Mouse (Mus musculus) limb, embryonic 11.5 days (tissue): ENCODE measurements around the gene Ralgapa1. TPM values are rescaled to one million over a fixed set of nuclear protein-coding genes. Genes with fewer than 3 reads are reported as not detected.

Experiments
- ATAC-seq: fragments of 200-750 bp; cut with Nextera tagmentation; 2 replicates; pipeline ENCODE4 v1.8.0; 2017; ENCODE audit warnings: low read depth; ENCODE audit not compliant: insufficient number of reproducible peaks, low FRiP score, low TSS enrichment
- DNase-seq: peaks from one replicate; pipeline ENCODE4 v3.0.0-alpha.2; 2015; ENCODE audit warnings: low spot score
- H3K27ac ChIP-seq: fragments of 300-500 bp; sonication (generic); replicated peaks from 2 replicates; pipeline ENCODE4 v1.5.1; 2014; ENCODE audit warnings: low read depth, mild to moderate bottlenecking, low read length
- H3K27me3 ChIP-seq: fragments of 300-500 bp; sonication (generic); 2 replicates; pipeline ENCODE4 v1.6.1; 2014; ENCODE audit warnings: mild to moderate bottlenecking, low read length, mixed read lengths; ENCODE audit not compliant: control insufficient read depth, insufficient read depth
- H3K36me3 ChIP-seq: fragments of 300-500 bp; sonication (generic); 2 replicates; pipeline ENCODE4 v1.6.1; 2014; ENCODE audit warnings: mild to moderate bottlenecking, low read length, moderate library complexity, mixed read lengths; ENCODE audit not compliant: control insufficient read depth, insufficient read depth
- H3K4me1 ChIP-seq: fragments of 300-500 bp; sonication (generic); 2 replicates; pipeline ENCODE4 v1.6.1; 2014; ENCODE audit warnings: low read length, mixed read lengths; ENCODE audit not compliant: control insufficient read depth, insufficient read depth
- H3K4me2 ChIP-seq: fragments of 300-500 bp; sonication (generic); 2 replicates; pipeline ENCODE4 v1.6.1; 2014; ENCODE audit warnings: low read depth, mild to moderate bottlenecking, moderate library complexity; ENCODE audit not compliant: severe bottlenecking
- H3K4me3 ChIP-seq: fragments of 300-500 bp; sonication (generic); 2 replicates; pipeline ENCODE4 v1.5.1; 2014; ENCODE audit warnings: low read depth, low read length
- H3K9ac ChIP-seq: fragments of 300-500 bp; sonication (generic); 2 replicates; pipeline ENCODE4 v1.6.1; 2014; ENCODE audit warnings: mild to moderate bottlenecking, low read length
- H3K9me3 ChIP-seq: fragments of 300-500 bp; sonication (generic); 2 replicates; pipeline ENCODE4 v1.6.1; 2016; ENCODE audit warnings: low read length; ENCODE audit not compliant: control insufficient read depth
- WGBS: fragments of 180-500 bp; shearing (Covaris S2); extraction: QIAGEN DNeasy Blood & Tissue Kit; methylation state at CpG from one replicate; pipeline ENCODE4 v1.1.7; 2014; 5-methylcytosine and 5-hydroxymethylcytosine counted together
- polyA plus RNA-seq: library from polyadenylated mRNA; unstranded; fragments of >200 nt; fragmentation: Nextera tagmentation; extraction: Ambion mirVana; gene quantifications from 2 replicates; pipeline ENCODE4 v1.2.1, GENCODE M21; 2014

Gene Ralgapa1
- polyA plus RNA-seq = 15.5 and 15.7 TPM in 2 replicates

- Histone ChIP-seq H3K4me1 (no peaks in the 10 kb centered on the region), H3K36me3 (no peaks in the 10 kb centered on the region), H3K4me3 (peak within 1 kb of the TSS; percentile 72), H3K9ac (peak within 1 kb of the TSS; percentile 88), H3K9me3 (no peaks in the 10 kb centered on the region), H3K27ac (peak within 1 kb of the TSS; percentile 84), H3K4me2 (peak within 1 kb of the TSS; percentile 75), H3K27me3 (no peaks in the 10 kb centered on the region)
- ATAC-seq (peak; percentile 93), DNase-seq (peak; percentile 96)
- WGBS = under 1% methylated on average over 75 of the region's 78 CpGs
Observed at GRCm38 (mm10) chr12:55820661-55821314, at the start of gene Ralgapa1. Ralgapa1 (minus strand) TSS chr12:55821167.

- WGBS = 91% methylated on average over 5 of the region's 5 CpGs
- no peak for ATAC-seq
- Histone ChIP-seq H3K4me3 (no peak overlapping the region), H3K36me3 (peaks cover 14% of the 10 kb centered on the region; the same call in 1 of the 2 replicates), H3K9ac (no peak overlapping the region), H3K4me2 (no peak overlapping the region), H3K9me3 (no peaks in the 10 kb centered on the region), H3K27ac (no peak overlapping the region), H3K27me3 (no peaks in the 10 kb centered on the region), H3K4me1 (no peaks in the 10 kb centered on the region)
- no peak for DNase-seq
Observed at GRCm38 (mm10) chr12:55869622-55870322, 48.8 kb upstream of the Ralgapa1 start.

- Histone ChIP-seq H3K9ac (no peak overlapping the region), H3K4me3 (no peak overlapping the region), H3K27me3 (no peaks in the 10 kb centered on the region), H3K4me1 (no peaks in the 10 kb centered on the region), H3K9me3 (no peaks in the 10 kb centered on the region), H3K36me3 (peaks cover 14% of the 10 kb centered on the region; the same call in 1 of the 2 replicates), H3K4me2 (no peak overlapping the region), H3K27ac (no peak overlapping the region)
- DNase-seq (no peak), ATAC-seq (no peak)
- WGBS = 92% methylated on average over 4 of the region's 4 CpGs
Observed at GRCm38 (mm10) chr12:55867738-55868137, 46.8 kb upstream of the Ralgapa1 start.

GRCm38 (mm10) chr12:55860631-55861030, 39.7 kb upstream of the Ralgapa1 start:
- H3K4me2 ChIP-seq = no peak overlapping the region
- H3K4me3 ChIP-seq = no peak overlapping the region
- H3K4me1 ChIP-seq = no peaks in the 10 kb centered on the region
- H3K36me3 ChIP-seq = peaks cover 19% of the 10 kb centered on the region
- H3K27ac ChIP-seq = no peak overlapping the region
- DNase-seq = no peak
- H3K9ac ChIP-seq = no peak overlapping the region
- 87% methylated on average over 7 of the region's 7 CpGs for WGBS
- H3K27me3 ChIP-seq = no peaks in the 10 kb centered on the region
- no peaks in the 10 kb centered on the region; the same call in 1 of the 2 replicates for H3K9me3 ChIP-seq
- ATAC-seq = no peak

- ATAC-seq = no peak
- H3K27ac ChIP-seq = no peak overlapping the region
- H3K4me1 ChIP-seq = no peaks in the 10 kb centered on the region
- DNase-seq = no peak
- WGBS = 95% methylated on average over 17 of the region's 17 CpGs
- H3K36me3 ChIP-seq = peaks cover 19% of the 10 kb centered on the region
- no peaks in the 10 kb centered on the region for H3K27me3 ChIP-seq
- H3K4me2 ChIP-seq = no peak overlapping the region
- no peaks in the 10 kb centered on the region; the same call in 1 of the 2 replicates for H3K9me3 ChIP-seq
- no peak overlapping the region for H3K9ac ChIP-seq
- H3K4me3 ChIP-seq = no peak overlapping the region
Observed at GRCm38 (mm10) chr12:55859409-55860349, 38.7 kb upstream of the Ralgapa1 start.

- Histone ChIP-seq H3K4me2 (no peak overlapping the region), H3K27me3 (no peaks in the 10 kb centered on the region), H3K9me3 (no peaks in the 10 kb centered on the region; the same call in 1 of the 2 replicates), H3K4me3 (no peak overlapping the region), H3K4me1 (no peaks in the 10 kb centered on the region), H3K36me3 (peaks cover 4% of the 10 kb centered on the region; the same call in 1 of the 2 replicates), H3K9ac (no peak overlapping the region), H3K27ac (no peak overlapping the region)
- DNase-seq = no peak
- ATAC-seq = no peak
Observed at GRCm38 (mm10) chr12:55850650-55851049, 29.7 kb upstream of the Ralgapa1 start.

- H3K9ac ChIP-seq = no peak overlapping the region
- DNase-seq (no peak), ATAC-seq (no peak)
- no peak overlapping the region for H3K27ac ChIP-seq
- no peaks in the 10 kb centered on the region for H3K4me1 ChIP-seq
- H3K27me3 ChIP-seq = no peaks in the 10 kb centered on the region
- no peak overlapping the region for H3K4me3 ChIP-seq
- WGBS = 93% methylated on average over 4 of the region's 4 CpGs
- H3K36me3 ChIP-seq = peaks cover 3% of the 10 kb centered on the region; the same call in 1 of the 2 replicates
- H3K4me2 ChIP-seq = no peak overlapping the region
- H3K9me3 ChIP-seq = no peaks in the 10 kb centered on the region; the same call in 1 of the 2 replicates
Observed at GRCm38 (mm10) chr12:55847851-55848250, 26.9 kb upstream of the Ralgapa1 start.

- H3K27ac ChIP-seq = no peak overlapping the region
- H3K9me3 ChIP-seq = no peaks in the 10 kb centered on the region; the same call in 1 of the 2 replicates
- no peaks in the 10 kb centered on the region for H3K27me3 ChIP-seq
- no peak overlapping the region for H3K4me3 ChIP-seq
- no peaks in the 10 kb centered on the region for H3K4me1 ChIP-seq
- H3K9ac ChIP-seq = no peak overlapping the region
- peaks cover 3% of the 10 kb centered on the region; the same call in 1 of the 2 replicates for H3K36me3 ChIP-seq
- WGBS = 73% methylated on average over 1 of the region's 1 CpGs
- peak; percentile 50 for DNase-seq
- H3K4me2 ChIP-seq = no peak overlapping the region
- ATAC-seq = no peak
Observed at GRCm38 (mm10) chr12:55846741-55847140, 25.8 kb upstream of the Ralgapa1 start.
